Mouse (Mus musculus) midbrain, embryonic 12.5 days (tissue): ENCODE data around the gene Agpat1. TPM values are rescaled to one million over a fixed set of nuclear protein-coding genes. Genes with fewer than 3 reads are reported as not detected.
A peak's percentile ranks its signal among the peaks of the same experiment; 100 is the strongest.

Experiments
- ATAC-seq: fragments of 200-750 bp; cut with Nextera tagmentation; 2 replicates; pipeline ENCODE4 v1.8.0; 2017; ENCODE audit warnings: low read depth, moderate TSS enrichment, moderate library complexity; ENCODE audit not compliant: low FRiP score
- H3K27ac ChIP-seq: fragments of 300-500 bp; sonication (generic); replicated peaks from 2 replicates; pipeline ENCODE4 v1.5.1; 2016; ENCODE audit warnings: mild to moderate bottlenecking
- H3K27me3 ChIP-seq: fragments of 300-500 bp; sonication (generic); 2 replicates; pipeline ENCODE4 v1.6.1; 2016; ENCODE audit warnings: mild to moderate bottlenecking
- H3K36me3 ChIP-seq: fragments of 300-500 bp; sonication (generic); 2 replicates; pipeline ENCODE4 v1.6.1; 2016
- H3K4me1 ChIP-seq: fragments of 300-500 bp; sonication (generic); 2 replicates; pipeline ENCODE4 v1.6.1; 2016
- H3K4me2 ChIP-seq: fragments of 300-500 bp; sonication (generic); replicated peaks from 2 replicates; pipeline ENCODE4 v1.6.1; 2016; ENCODE audit warnings: mild to moderate bottlenecking, moderate library complexity
- H3K4me3 ChIP-seq: fragments of 300-500 bp; sonication (generic); 2 replicates; pipeline ENCODE4 v1.5.1; 2016; ENCODE audit warnings: mild to moderate bottlenecking
- H3K9ac ChIP-seq: fragments of 300-500 bp; sonication (generic); replicated peaks from 2 replicates; pipeline ENCODE4 v1.6.1; 2016; ENCODE audit warnings: mild to moderate bottlenecking, moderate library complexity
- H3K9me3 ChIP-seq: fragments of 300-500 bp; sonication (generic); 2 replicates; pipeline ENCODE4 v1.6.1; 2016; ENCODE audit warnings: mild to moderate bottlenecking
- WGBS: fragments of 180-500 bp; shearing (Covaris S2); methylation state at CpG from one replicate; pipeline ENCODE4 v1.1.7; 2016; 5-methylcytosine and 5-hydroxymethylcytosine counted together
- polyA plus RNA-seq: library from polyadenylated mRNA; unstranded; fragments of >200 nt; fragmentation: Nextera tagmentation; extraction: Ambion mirVana; gene quantifications from 2 replicates; pipeline ENCODE4 v1.2.1, GENCODE M21; 2016

Agpat1 gene
- polyA plus RNA-seq, 1 experiment from 2014 or later: 86.2 TPM

GRCm38 (mm10) chr17:34593752-34594525 lies 10.1 kb upstream of the Agpat1 start:
- no peaks in the 10 kb centered on the region for H3K9me3 ChIP-seq
- H3K27me3 ChIP-seq: no peaks in the 10 kb centered on the region
- 53% methylated on average over 34 of the region's 34 CpGs for WGBS
- H3K4me3 ChIP-seq: peak overlapping the region; percentile 89
- H3K4me2 ChIP-seq: peak overlapping the region; percentile 87
- H3K9ac ChIP-seq: peak overlapping the region; percentile 99
- peaks cover 21% of the 10 kb centered on the region for H3K36me3 ChIP-seq
- H3K27ac ChIP-seq: peak overlapping the region; percentile 99
- H3K4me1 ChIP-seq: peaks cover 76% of the 10 kb centered on the region
- no peak for ATAC-seq

- Histone ChIP-seq H3K4me2 (no peak overlapping the region), H3K27ac (no peak overlapping the region), H3K9me3 (no peaks in the 10 kb centered on the region), H3K4me3 (no peak overlapping the region), H3K4me1 (peaks cover 54% of the 10 kb centered on the region), H3K36me3 (peaks cover 35% of the 10 kb centered on the region), H3K27me3 (no peaks in the 10 kb centered on the region), H3K9ac (no peak overlapping the region)
- WGBS: 79% methylated on average over 8 of the region's 8 CpGs
- ATAC-seq: no peak
These were observed 8.0 kb upstream of the Agpat1 start for GRCm38 (mm10) chr17:34596098-34596497.

- H3K9ac ChIP-seq: peak within 1 kb of the TSS; percentile 34
- peaks cover 45% of the 10 kb centered on the region for H3K36me3 ChIP-seq
- peak within 1 kb of the TSS; percentile 39 for H3K27ac ChIP-seq
- no peaks in the 10 kb centered on the region for H3K27me3 ChIP-seq
- 21% methylated on average over 5 of the region's 6 CpGs for WGBS
- H3K4me1 ChIP-seq: peaks cover 56% of the 10 kb centered on the region
- no peak within 1 kb of the TSS for H3K4me2 ChIP-seq
- no peak for ATAC-seq
- H3K4me3 ChIP-seq: no peak within 1 kb of the TSS
- no peaks in the 10 kb centered on the region for H3K9me3 ChIP-seq
These were observed 6.4 kb upstream of the Agpat1 start, which contains the start of gene Ager for GRCm38 (mm10) chr17:34597566-34598095. Gene Ager, plus strand, starts transcription at chr17:34597862.

- no peaks in the 10 kb centered on the region for H3K9me3 ChIP-seq
- H3K4me2 ChIP-seq: no peak overlapping the region
- H3K9ac ChIP-seq: no peak overlapping the region
- H3K36me3 ChIP-seq: peaks cover 38% of the 10 kb centered on the region
- WGBS: 73% methylated on average over 9 of the region's 9 CpGs
- no peak for ATAC-seq
- no peaks in the 10 kb centered on the region for H3K27me3 ChIP-seq
- no peak overlapping the region for H3K4me3 ChIP-seq
- H3K4me1 ChIP-seq: peaks cover 42% of the 10 kb centered on the region
- H3K27ac ChIP-seq: no peak overlapping the region
These were observed 4.2 kb upstream of the Agpat1 start for GRCm38 (mm10) chr17:34599891-34600290.

GRCm38 (mm10) chr17:34601796-34602195 lies 2.3 kb upstream of the Agpat1 start:
- 90% methylated on average over 12 of the region's 12 CpGs for WGBS
- no peak for ATAC-seq
- Histone ChIP-seq H3K4me3 (no peak overlapping the region), H3K4me1 (peaks cover 40% of the 10 kb centered on the region), H3K4me2 (peak overlapping the region; percentile 71), H3K27me3 (no peaks in the 10 kb centered on the region), H3K27ac (no peak overlapping the region), H3K9me3 (no peaks in the 10 kb centered on the region), H3K9ac (peak overlapping the region; percentile 72; the same call in 1 of the 2 replicates), H3K36me3 (peaks cover 24% of the 10 kb centered on the region)

- no peaks in the 10 kb centered on the region for H3K27me3 ChIP-seq
- no peaks in the 10 kb centered on the region for H3K9me3 ChIP-seq
- H3K4me1 ChIP-seq: peaks cover 46% of the 10 kb centered on the region
- H3K36me3 ChIP-seq: peaks cover 28% of the 10 kb centered on the region
- peak within 1 kb of the TSS; percentile 99 for H3K4me2 ChIP-seq
- H3K4me3 ChIP-seq: peak within 1 kb of the TSS; percentile 99
- peak within 1 kb of the TSS; percentile 99 for H3K9ac ChIP-seq
- under 1% methylated on average over 30 of the region's 30 CpGs for WGBS
- peak within 1 kb of the TSS; percentile 94 for H3K27ac ChIP-seq
- ATAC-seq: peak; percentile 94
These were observed 544 bp upstream of the Agpat1 start, which contains the start of gene Rnf5 for GRCm38 (mm10) chr17:34603375-34604060. Gene Rnf5, minus strand, starts transcription at chr17:34603690.

GRCm38 (mm10) chr17:34604511-34605237 lies 612 bp downstream of the Agpat1 start:
- Histone ChIP-seq H3K4me3 (peak overlapping the region; percentile 99), H3K4me1 (peaks cover 49% of the 10 kb centered on the region), H3K9ac (peak overlapping the region; percentile 99), H3K27me3 (no peaks in the 10 kb centered on the region), H3K27ac (peak overlapping the region; percentile 94), H3K36me3 (peaks cover 28% of the 10 kb centered on the region), H3K9me3 (no peaks in the 10 kb centered on the region), H3K4me2 (peak overlapping the region; percentile 99)
- no peak; the same call in 1 of the 2 replicates for ATAC-seq
- 16% methylated on average over 24 of the region's 24 CpGs for WGBS

GRCm38 (mm10) chr17:34605609-34606008 lies 1.5 kb downstream of the Agpat1 start:
- Histone ChIP-seq H3K4me1 (peaks cover 49% of the 10 kb centered on the region), H3K27me3 (no peaks in the 10 kb centered on the region), H3K36me3 (peaks cover 23% of the 10 kb centered on the region), H3K9ac (peak overlapping the region; percentile 99), H3K27ac (peak overlapping the region; percentile 94), H3K4me3 (peak overlapping the region; percentile 99), H3K9me3 (no peaks in the 10 kb centered on the region), H3K4me2 (peak overlapping the region; percentile 99)
- WGBS: 0% methylated on average over 27 of the region's 30 CpGs
- peak; percentile 52 for ATAC-seq

GRCm38 (mm10) chr17:34606186-34607039 lies 2.4 kb downstream of the Agpat1 start:
- Histone ChIP-seq H3K9ac (peak overlapping the region; percentile 99), H3K4me1 (peaks cover 49% of the 10 kb centered on the region)
- ATAC-seq: no peak

GRCm38 (mm10) chr17:34607997-34608396 lies 3.9 kb downstream of the Agpat1 start:
- peaks cover 38% of the 10 kb centered on the region for H3K4me1 ChIP-seq
- H3K27me3 ChIP-seq: no peaks in the 10 kb centered on the region
- no peak overlapping the region for H3K27ac ChIP-seq
- ATAC-seq: no peak
- WGBS: 91% methylated on average over 7 of the region's 7 CpGs
- no peak overlapping the region for H3K4me3 ChIP-seq
- H3K4me2 ChIP-seq: peak overlapping the region; percentile 1; the same call in 1 of the 2 replicates
- no peak overlapping the region for H3K9ac ChIP-seq
- no peaks in the 10 kb centered on the region for H3K9me3 ChIP-seq
- peaks cover 32% of the 10 kb centered on the region for H3K36me3 ChIP-seq

More at GRCm38 (mm10) chr17:34606186-34607039, 2.4 kb downstream of the Agpat1 start:
- peak overlapping the region; percentile 94 for H3K27ac ChIP-seq
- no peaks in the 10 kb centered on the region for H3K27me3 ChIP-seq
- H3K4me2 ChIP-seq: peak overlapping the region; percentile 99
- H3K4me3 ChIP-seq: peak overlapping the region; percentile 99
- H3K9me3 ChIP-seq: no peaks in the 10 kb centered on the region
- 17% methylated on average over 32 of the region's 32 CpGs for WGBS
- peaks cover 23% of the 10 kb centered on the region for H3K36me3 ChIP-seq

- Histone ChIP-seq H3K36me3 (peaks cover 58% of the 10 kb centered on the region), H3K27ac (no peak overlapping the region), H3K9me3 (no peaks in the 10 kb centered on the region), H3K4me1 (peaks cover 27% of the 10 kb centered on the region), H3K27me3 (no peaks in the 10 kb centered on the region), H3K4me3 (no peak overlapping the region), H3K9ac (no peak overlapping the region), H3K4me2 (no peak overlapping the region)
- ATAC-seq: no peak
- WGBS: 95% methylated on average over 8 of the region's 8 CpGs
These were observed 7.0 kb downstream of the Agpat1 start for GRCm38 (mm10) chr17:34611050-34611449.
